Mouse (Mus musculus): ENCODE results near the gene Emp3.
"Not testable (repeated sequence)": the region's sequence is repeated elsewhere in the genome, so short reads cannot be mapped to it uniquely, and the experiment has no call there.

Emp3 gene

GRCm38 (mm10) chr7:45921242-45921621, at the start of gene Emp3:
Gene Emp3, minus strand, starts transcription at chr7:45921404.
- no peak for DNase-seq (ENCODE audit: low read depth, low spot score)

- DNase-seq (ENCODE audit: low read depth, low spot score) = no peak
Observed at GRCm38 (mm10) chr7:45956611-45957010, 35.4 kb upstream of the Emp3 start.

GRCm38 (mm10) chr7:45949061-45949460, 27.9 kb upstream of the Emp3 start:
- DNase-seq (ENCODE audit: low read depth, low spot score) = no peak

- DNase-seq (ENCODE audit: low read depth, low spot score) = not testable (repeated sequence)
Observed at GRCm38 (mm10) chr7:45943280-45943679, 22.1 kb upstream of the Emp3 start.

- DNase-seq (ENCODE audit: low read depth, low spot score) = no peak
Observed at GRCm38 (mm10) chr7:45941986-45942385, 20.8 kb upstream of the Emp3 start.

GRCm38 (mm10) chr7:45939836-45940235, 18.6 kb upstream of the Emp3 start:
- no peak for DNase-seq (ENCODE audit: low read depth, low spot score)

GRCm38 (mm10) chr7:45935114-45935513, 13.9 kb upstream of the Emp3 start:
- peak; percentile 53 for DNase-seq (ENCODE audit: low read depth, low spot score)

- DNase-seq (ENCODE audit: low read depth, low spot score) = not testable (repeated sequence)
Observed at GRCm38 (mm10) chr7:45933766-45934165, 12.6 kb upstream of the Emp3 start.

GRCm38 (mm10) chr7:45929688-45930087, 8.5 kb upstream of the Emp3 start:
- DNase-seq (ENCODE audit: low read depth, low spot score) = no peak

GRCm38 (mm10) chr7:45928626-45929295, 7.6 kb upstream of the Emp3 start:
- DNase-seq (ENCODE audit: low read depth, low spot score) = no peak

GRCm38 (mm10) chr7:45924429-45924816, 3.2 kb upstream of the Emp3 start:
- no peak for DNase-seq (ENCODE audit: low read depth, low spot score)

- DNase-seq (ENCODE audit: low read depth, low spot score) = no peak
Observed at GRCm38 (mm10) chr7:45923762-45924428, 2.7 kb upstream of the Emp3 start, which contains the start of gene Ccdc114. Gene Ccdc114, plus strand, starts transcription at chr7:45924072.

- DNase-seq (ENCODE audit: low read depth, low spot score) = peak; percentile 88
Observed at GRCm38 (mm10) chr7:45922928-45923761, 1.9 kb upstream of the Emp3 start.

GRCm38 (mm10) chr7:45921950-45922600, 871 bp upstream of the Emp3 start:
- DNase-seq (ENCODE audit: low read depth, low spot score) = no peak

GRCm38 (mm10) chr7:45920583-45921241, 492 bp downstream of the Emp3 start:
- DNase-seq (ENCODE audit: low read depth, low spot score) = no peak

- no peak for DNase-seq (ENCODE audit: low read depth, low spot score)
Observed at GRCm38 (mm10) chr7:45919761-45920160, 1.4 kb downstream of the Emp3 start.

GRCm38 (mm10) chr7:45919083-45919671, 2.0 kb downstream of the Emp3 start:
- no peak for DNase-seq (ENCODE audit: low read depth, low spot score)

- DNase-seq (ENCODE audit: low read depth, low spot score) = no peak
Observed at GRCm38 (mm10) chr7:45917926-45918325, 3.3 kb downstream of the Emp3 start.

GRCm38 (mm10) chr7:45917004-45917704, 4.0 kb downstream of the Emp3 start:
- no peak for DNase-seq (ENCODE audit: low read depth, low spot score)
